In the genomic region with DNA sequence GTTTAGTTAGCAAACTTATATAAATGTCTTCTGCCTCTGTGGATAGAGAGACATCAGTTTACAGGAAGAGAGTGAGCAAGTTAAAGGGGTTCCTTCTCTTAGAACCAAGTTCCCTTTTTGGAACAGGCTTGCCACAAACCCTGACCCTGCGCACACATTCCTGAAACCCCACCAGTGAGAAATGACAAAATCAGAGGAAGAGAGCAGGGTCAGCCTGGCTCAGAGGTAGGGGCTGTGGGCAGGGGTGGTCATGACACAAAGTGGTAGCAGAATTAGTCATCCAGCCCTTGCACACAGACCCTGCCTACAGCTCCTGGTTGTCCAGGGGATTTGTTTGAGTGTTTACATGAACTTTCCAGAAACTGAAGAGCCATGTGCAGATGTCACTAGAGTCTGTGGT, we compare ENCODE assay signal across 18 mouse cellular contexts. TPM values are rescaled to one million over a fixed set of nuclear protein-coding genes. Genes with fewer than 3 reads are reported as not detected.
DNase-seq lines count a peak whose midpoint lies in the region; ATAC-seq and TF ChIP-seq lines count a peak whose summit lies in the region.
"Had no signal": no experiment of that assay in that cellular context is flagged by ENCODE, and none has a peak within 500 bp of the region (broad histone marks: within the 10 kb centered on the region; RNA-seq: fewer than 3 reads in every experiment).

No protein-coding gene starts in this region.

- WGBS in liver, adult 2 months, result 92% methylated on average over 1 of the region's 1 CpGs

- no peak for TF ChIP-seq POLR2A in liver, adult 2 months (IDR thresholded peaks at IDR 0.05; ENCODE audit: extremely low read depth, insufficient read depth, low read length)

- H3K4me1 ChIP-seq in liver, adult 2 months (ENCODE audit: control insufficient read depth, insufficient read depth, low read length), result peaks cover 5% of the 10 kb centered on the region; the same call in 1 of the 2 replicates
- H3K4me1 ChIP-seq: forebrain, embryonic 13.5 days; midbrain, embryonic 15.5 days; neural tube, embryonic 13.5 days had no signal

- peak; percentile 82 for ATAC-seq in granulocyte monocyte progenitor cell, adult 5-6 weeks (replicated peaks; ENCODE audit: poor library complexity, severe bottlenecking)
- 0 out of 2 replicates have a peak, but pooled peaks have one; percentile 41 for ATAC-seq in monocyte, adult 5-6 weeks (replicated peaks; ENCODE audit: insufficient number of reproducible peaks, low FRiP score, low TSS enrichment, poor library complexity, severe bottlenecking)
- ATAC-seq: CD4-positive, CD25-positive, alpha-beta regulatory T cell, adult 4 months; forebrain, embryonic 13.5 days; midbrain, embryonic 15.5 days had no signal

- H3K27me3 ChIP-seq in liver, adult 2 months (ENCODE audit: control insufficient read depth, insufficient read depth, low read length), result no peaks in the 10 kb centered on the region
- H3K27me3 ChIP-seq: forebrain, embryonic 13.5 days; lung, embryonic 15.5 days; midbrain, embryonic 15.5 days; neural tube, embryonic 13.5 days had no signal

- H3K27ac ChIP-seq in liver, adult 2 months (replicated peaks; ENCODE audit: insufficient read depth, low read depth, low read length), result peak overlapping the region; percentile 15; the same call in 1 of the 2 replicates
- H3K27ac ChIP-seq: forebrain, embryonic 13.5 days; hindbrain, embryonic 10.5 days; midbrain, embryonic 15.5 days; neural tube, embryonic 13.5 days had no signal

- H3K36me3 ChIP-seq in liver, adult 2 months (ENCODE audit: control insufficient read depth, insufficient read depth, low read length), result no peaks in the 10 kb centered on the region
- H3K36me3 ChIP-seq: hindbrain, embryonic 10.5 days; lung, embryonic 15.5 days; midbrain, embryonic 15.5 days; neural tube, embryonic 13.5 days had no signal

- no peaks in the 10 kb centered on the region for H3K79me2 ChIP-seq in liver, adult 2 months (ENCODE audit: control insufficient read depth, insufficient read depth, low read length)

- DNase-seq in liver, adult 2 months (ENCODE audit: extremely low read depth, low read depth, low spot score), result no peak
- DNase-seq in liver (no peak), MN1 (ENCODE audit: low spot score) (peak; percentile 28)
- no peak for DNase-seq in right cerebral cortex, postnatal 14 days
- no peak for DNase-seq in cerebellum, adult 18-20 months
- DNase-seq: adrenal gland, adult 2 months; cerebellum, postnatal 36 days; kidney, adult 18-20 months; kidney, postnatal 25 days; spleen, adult 18-20 months had no signal

- TF ChIP-seq CTCF in liver, adult 2 months (IDR thresholded peaks at IDR 0.05; ENCODE audit: low read depth, low read length), result no peak

- no peak overlapping the region for H3K4me3 ChIP-seq in liver, adult 2 months (ENCODE audit: insufficient read depth, low read depth, low read length)
- H3K4me3 ChIP-seq: forebrain, embryonic 13.5 days; hindbrain, embryonic 10.5 days; lung, embryonic 15.5 days; midbrain, embryonic 15.5 days; neural tube, embryonic 13.5 days had no signal

- no peak overlapping the region for H3K9ac ChIP-seq in liver, adult 2 months (ENCODE audit: low read depth, low read length)
- H3K9ac ChIP-seq: forebrain, embryonic 13.5 days; lung, embryonic 15.5 days; midbrain, embryonic 15.5 days; neural tube, embryonic 13.5 days had no signal

RNA-seq across cellular contexts. Expression of gene Mmp19, which starts 10.5 kb away (rescaled TPM):
- total RNA-seq in liver, adult 2 months (2014; rRNA removed), result 74.3 and 79.8 TPM in 2 replicates
- 48.4 and 67.5 TPM in 2 replicates for polyA plus RNA-seq in liver, adult 2 months (2012; rRNA removed)
- total RNA-seq in granulocyte monocyte progenitor cell, adult 5-6 weeks (2014; fragmentation: Nextera tagmentation), result 6.9 and 8.3 TPM in 2 replicates
- 14.9 and 15.6 TPM in 2 replicates for total RNA-seq in granulocyte monocyte progenitor cell, adult 5-6 weeks (2017)
- 0.53 to 10.5 TPM (median 2.5 TPM) in 3 replicates for total RNA-seq in monocyte, adult 5-6 weeks (2017)

RNA-seq across cellular contexts. Expression of gene Dnajc14, which starts 23.7 kb away (rescaled TPM):
- total RNA-seq in liver, adult 2 months (2014; rRNA removed), result 23.5 and 25.3 TPM in 2 replicates
- 9.2 and 9.7 TPM in 2 replicates for polyA plus RNA-seq in liver, adult 2 months (2012; rRNA removed)
- 16.5 and 17.5 TPM in 2 replicates for total RNA-seq in granulocyte monocyte progenitor cell, adult 5-6 weeks (2014; fragmentation: Nextera tagmentation)
- total RNA-seq in granulocyte monocyte progenitor cell, adult 5-6 weeks (2017), result 23.8 and 30.7 TPM in 2 replicates
- 73.0 to 91.5 TPM (median 73.5 TPM) in 3 replicates for total RNA-seq in monocyte, adult 5-6 weeks (2017)

RNA-seq across cellular contexts. Expression of gene Tmem198b, which starts 24.0 kb away (rescaled TPM):
- 1.3 and 1.6 TPM in 2 replicates for total RNA-seq in liver, adult 2 months (2014; rRNA removed)
- 4.5 and 5.7 TPM in 2 replicates for polyA plus RNA-seq in liver, adult 2 months (2012; rRNA removed)
- total RNA-seq in granulocyte monocyte progenitor cell, adult 5-6 weeks (2014; fragmentation: Nextera tagmentation), result 10.8 and 14.4 TPM in 2 replicates
- 3.4 and 3.6 TPM in 2 replicates for total RNA-seq in granulocyte monocyte progenitor cell, adult 5-6 weeks (2017)
- 1.1 to 2.5 TPM (median 2.0 TPM) in 3 replicates for total RNA-seq in monocyte, adult 5-6 weeks (2017)

RNA-seq across cellular contexts. Expression of gene Pym1, which starts 32.5 kb away (rescaled TPM):
- total RNA-seq in liver, adult 2 months (2014; rRNA removed), result 9.5 and 12.7 TPM in 2 replicates
- 15.0 and 15.6 TPM in 2 replicates for polyA plus RNA-seq in liver, adult 2 months (2012; rRNA removed)
- total RNA-seq in granulocyte monocyte progenitor cell, adult 5-6 weeks (2014; fragmentation: Nextera tagmentation), result 43.5 and 52.0 TPM in 2 replicates
- 47.6 and 82.5 TPM in 2 replicates for total RNA-seq in granulocyte monocyte progenitor cell, adult 5-6 weeks (2017)
- 30.7 to 38.7 TPM (median 34.9 TPM) in 3 replicates for total RNA-seq in monocyte, adult 5-6 weeks (2017)

RNA-seq across cellular contexts. Expression of gene Dgka, which starts 35.5 kb away (rescaled TPM):
- total RNA-seq in liver, adult 2 months (2014; rRNA removed), result 4.1 and 6.5 TPM in 2 replicates
- polyA plus RNA-seq in liver, adult 2 months (2012; rRNA removed), result 7.1 and 7.2 TPM in 2 replicates
- 13.2 and 15.8 TPM in 2 replicates for total RNA-seq in granulocyte monocyte progenitor cell, adult 5-6 weeks (2014; fragmentation: Nextera tagmentation)
- 9.4 and 12.0 TPM in 2 replicates for total RNA-seq in granulocyte monocyte progenitor cell, adult 5-6 weeks (2017)
- 68.7 to 107 TPM (median 86.0 TPM) in 3 replicates for total RNA-seq in monocyte, adult 5-6 weeks (2017)
